Mouse (Mus musculus): Measurements from ENCODE around the gene Ptpn6.

Ptpn6 gene

DNA sequence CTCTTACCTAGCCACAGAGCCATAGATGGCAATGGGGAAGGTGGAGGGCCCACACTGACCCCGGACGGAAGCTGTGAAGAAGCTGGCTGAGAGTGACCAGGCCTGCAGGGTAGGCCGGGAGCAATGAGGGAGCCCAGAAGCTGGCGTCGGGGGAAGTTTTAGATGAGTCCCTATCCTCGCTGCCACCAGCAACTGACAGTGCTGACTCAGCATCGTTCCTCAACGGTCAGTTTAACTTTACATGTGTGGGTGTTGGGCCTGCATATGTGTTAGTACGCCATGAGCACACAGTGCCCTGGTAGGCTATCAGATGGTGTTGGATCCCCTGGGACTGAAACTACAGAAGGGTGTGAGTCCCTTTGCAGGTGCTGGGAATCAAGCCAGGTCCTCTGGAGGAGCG is 14.0 kb downstream of the Ptpn6 start:
- no peak for DNase-seq

DNA sequence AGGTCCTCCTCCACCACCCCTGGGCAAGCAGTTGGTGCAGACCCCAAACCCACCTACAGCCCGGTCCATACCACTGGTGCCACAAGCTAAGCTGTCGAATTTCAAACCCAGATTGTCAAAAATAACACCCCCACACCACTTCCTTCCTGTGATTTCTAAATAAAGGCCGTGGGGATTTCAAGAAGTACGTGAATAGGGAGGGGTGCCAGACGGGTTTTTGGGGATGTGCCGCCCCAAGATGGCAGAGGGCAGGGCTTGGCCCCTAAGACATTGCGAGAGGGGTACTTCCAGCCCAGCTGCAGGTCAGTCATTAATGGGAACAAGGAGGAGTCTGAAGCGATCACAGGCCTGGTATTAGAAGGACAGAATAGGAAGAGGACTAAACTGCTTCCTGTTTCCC is 15.0 kb downstream of the Ptpn6 start:
- DNase-seq, result no peak

DNA sequence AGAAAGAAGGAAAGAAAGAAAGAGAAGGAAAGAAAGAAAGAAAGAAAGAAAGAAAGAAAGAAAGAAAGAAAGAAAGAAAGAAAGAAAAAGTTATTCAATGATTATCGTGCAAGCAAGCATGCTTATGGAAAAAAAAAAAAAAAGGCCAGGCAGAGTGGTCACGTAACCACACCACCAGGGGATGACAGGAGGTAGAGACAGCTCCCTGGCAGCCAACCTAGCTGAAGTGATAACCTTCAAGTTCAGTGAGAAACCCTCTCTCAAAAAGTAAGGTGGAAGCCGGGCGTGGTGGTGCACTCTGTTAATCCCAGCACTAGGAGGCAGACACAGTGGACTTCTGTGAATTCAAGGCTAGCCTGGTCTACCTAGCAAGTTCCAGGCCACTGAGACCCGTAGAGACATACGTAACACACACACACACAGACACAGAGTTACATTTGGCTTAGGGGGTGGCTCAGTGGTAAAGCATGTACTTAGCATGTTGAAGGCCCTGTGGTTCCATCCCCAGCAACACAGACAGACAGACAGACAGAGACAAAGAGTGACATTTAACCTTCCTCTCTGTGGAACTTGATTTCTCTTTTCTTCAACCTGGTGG is 15.5 kb downstream of the Ptpn6 start:
- DNase-seq, result no peak

DNA sequence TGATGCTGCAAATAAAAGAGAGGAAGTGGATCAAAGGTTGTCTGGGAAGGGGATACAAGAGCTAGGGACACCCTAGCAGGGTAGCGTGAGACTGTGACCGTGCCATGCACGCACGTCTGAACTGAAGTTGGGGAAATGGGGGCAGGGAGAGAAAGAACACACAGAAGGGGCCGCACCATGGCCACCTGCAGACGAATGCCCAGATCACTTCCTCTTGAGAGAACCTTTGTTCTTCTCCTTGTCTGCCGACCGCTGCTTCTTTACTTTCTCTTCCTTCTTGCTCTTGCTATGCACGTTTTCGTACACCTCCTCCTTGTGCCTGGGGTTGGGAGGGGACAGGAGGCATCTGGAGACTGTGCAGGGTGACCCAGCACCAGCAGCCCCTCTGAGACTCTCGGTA is 17.6 kb downstream of the Ptpn6 start:
- DNase-seq, result no peak

DNA sequence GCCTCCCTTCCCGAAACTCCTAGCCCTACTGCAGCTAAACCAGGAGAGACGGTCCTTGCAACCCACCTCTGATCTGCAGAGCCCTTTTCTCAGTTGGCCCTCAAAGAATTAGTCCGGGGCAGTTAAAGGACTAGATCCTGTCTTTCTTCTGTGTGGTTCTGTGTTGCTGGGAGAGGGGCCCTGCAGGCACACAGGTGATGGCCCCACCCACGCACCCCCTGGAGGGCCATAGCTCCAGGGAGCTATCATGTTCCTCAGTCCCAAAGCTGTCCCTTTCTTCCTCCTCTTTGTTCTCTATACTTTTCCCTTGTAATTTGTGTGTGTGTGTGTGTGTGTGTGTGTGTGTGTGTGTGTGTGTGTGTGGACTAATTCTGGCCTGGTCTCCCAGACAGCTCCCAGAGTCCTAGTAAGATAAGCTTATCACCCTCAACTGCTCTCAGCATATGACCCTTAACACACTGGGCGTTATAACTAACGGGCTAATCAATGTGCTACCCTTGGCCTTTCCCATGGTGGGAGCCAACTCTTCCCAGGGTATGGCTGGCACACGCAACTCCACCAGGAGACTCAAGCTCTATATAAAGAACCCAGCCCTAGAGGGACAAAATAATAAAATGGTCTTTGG is 19.0 kb downstream of the Ptpn6 start:
- DNase-seq, result peak; percentile 62

DNA sequence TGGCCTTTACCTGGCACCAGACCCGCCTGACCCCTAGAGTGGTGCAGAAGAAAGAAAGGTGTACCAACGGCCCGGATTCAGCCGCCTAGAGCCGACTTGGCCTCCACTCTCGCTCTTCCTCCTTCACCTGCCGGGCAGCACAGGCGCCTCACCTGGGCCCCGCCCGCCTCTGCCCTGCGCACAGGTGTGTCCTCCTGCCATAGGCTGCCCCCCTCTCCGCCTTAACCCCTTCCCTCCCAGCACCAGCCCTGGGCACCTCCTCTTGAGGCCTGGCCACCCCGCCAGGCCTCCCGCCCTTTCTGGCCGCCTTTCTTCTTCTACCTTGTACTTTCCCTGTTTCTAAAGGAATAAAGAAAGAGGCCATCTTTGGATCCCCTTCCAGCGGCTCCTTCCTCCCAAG is 19.8 kb downstream of the Ptpn6 start:
- no peak for DNase-seq

DNA sequence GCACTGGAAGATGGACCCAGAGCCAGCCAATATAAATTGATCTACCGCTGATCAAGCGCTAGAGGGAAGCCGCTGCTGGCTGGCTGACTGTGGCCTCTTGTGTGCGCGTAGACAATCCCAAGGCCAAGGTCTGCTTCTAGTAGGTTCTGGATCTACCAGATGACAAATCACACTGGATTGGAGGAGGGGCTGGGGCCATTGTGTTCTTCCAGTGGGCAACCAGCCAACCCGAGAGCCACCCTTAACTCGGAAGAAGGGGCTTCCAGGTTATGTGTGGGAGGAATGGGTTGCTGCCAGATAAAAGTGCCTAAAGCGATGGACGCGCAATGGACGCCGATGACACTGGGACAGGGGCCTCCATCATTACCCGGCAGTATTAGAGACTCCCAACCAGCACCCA is 20.5 kb downstream of the Ptpn6 start:
- no peak for DNase-seq

DNA sequence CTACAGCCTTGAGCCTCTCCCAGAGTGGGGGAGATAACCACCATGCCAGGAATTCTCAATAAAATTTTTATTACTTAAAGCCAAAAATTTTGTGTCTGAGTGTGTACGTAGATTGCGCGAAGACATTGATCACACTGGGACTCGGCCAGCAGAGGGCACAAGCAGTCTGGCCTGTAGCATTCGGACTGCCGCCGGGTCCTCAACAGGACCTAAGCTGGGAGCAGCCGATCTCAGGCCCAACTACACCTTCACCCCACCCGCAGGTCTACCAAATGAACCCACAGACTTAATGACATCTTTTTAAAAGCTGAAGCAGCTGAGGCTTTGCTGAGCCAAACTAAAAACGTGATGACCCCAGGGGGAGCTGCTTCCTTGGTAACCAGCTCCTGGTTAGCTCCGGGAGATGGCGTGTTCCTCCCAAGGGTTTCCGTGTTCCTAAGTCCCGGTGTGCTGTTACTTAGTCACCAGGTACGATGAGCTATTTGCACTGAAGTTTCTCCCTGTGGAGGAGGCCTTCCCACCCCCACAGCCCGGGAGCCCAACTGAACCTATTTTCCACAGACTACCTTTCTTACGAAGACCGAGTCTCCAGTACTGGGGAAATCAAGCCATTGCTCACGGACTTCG is 21.5 kb downstream of the Ptpn6 start:
- peak; percentile 67 for DNase-seq

DNA sequence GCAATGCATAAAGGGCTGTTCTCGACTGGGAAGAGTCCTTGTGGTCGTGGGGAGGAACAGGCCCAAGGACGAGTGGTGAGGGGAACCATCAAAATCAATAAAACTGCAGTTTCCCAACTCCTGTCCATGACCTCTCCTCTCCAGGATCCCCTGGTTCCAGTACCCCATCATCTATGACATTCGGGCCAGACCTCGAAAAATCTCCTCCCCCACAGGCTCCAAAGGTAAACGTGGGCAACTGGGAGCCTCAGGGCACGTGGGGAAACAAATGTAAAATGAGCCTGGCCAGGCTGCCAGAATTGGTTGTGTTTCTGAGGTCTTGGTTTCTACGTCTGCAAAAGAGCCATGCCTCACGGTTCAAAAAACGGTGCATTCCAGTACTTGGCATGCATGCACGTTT is 25.6 kb downstream of the Ptpn6 start:
- no peak for DNase-seq

DNA sequence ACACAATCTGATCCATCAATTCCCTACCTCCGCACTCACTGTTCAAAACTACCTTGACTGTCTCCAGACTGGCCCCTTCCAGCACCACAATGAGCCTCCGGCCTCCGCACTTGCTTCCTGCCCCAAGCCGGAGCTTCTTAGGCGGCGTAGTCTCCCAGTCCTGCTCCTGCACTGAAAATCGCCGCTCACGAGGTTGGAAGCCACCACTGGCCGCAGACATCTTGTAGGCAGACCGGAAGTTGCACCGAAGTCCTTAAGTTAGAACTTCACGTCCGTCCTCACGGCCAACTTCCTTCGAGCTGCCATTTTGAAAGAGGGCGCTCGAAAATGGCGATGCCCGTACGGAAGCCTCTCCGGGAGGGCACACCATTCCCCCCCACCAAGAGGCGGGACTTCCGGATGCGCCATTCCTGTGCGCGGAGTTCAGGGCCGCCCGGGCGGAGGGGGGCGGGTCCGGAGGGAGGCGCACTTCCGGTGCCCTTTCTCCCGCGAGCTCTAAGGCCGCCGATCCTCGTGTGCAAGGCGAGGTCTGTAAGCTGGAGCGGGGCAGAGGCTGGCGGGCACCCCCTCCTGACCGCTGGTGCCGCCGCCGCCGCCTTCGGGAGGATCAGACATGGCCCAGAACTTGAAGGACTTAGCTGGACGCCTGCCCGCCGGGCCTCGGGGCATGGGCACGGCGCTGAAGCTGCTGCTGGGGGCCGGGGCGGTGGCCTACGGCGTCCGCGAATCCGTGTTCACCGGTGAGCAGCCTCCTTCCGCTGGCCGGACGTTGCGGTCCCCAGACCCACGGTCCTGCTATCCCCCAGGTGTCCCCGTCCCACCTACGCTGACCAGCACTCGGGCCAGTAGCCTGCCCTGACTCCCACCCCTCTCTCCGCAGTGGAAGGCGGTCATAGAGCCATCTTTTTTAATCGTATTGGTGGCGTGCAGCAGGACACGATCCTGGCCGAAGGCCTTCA is 26.4 kb downstream of the Ptpn6 start, which contains the start of the genes Emg1 and Phb2:
Gene Emg1, minus strand, starts transcription at position 355 of the 959 bp plus-strand sequence.
Gene Phb2, plus strand, starts transcription at position 513 of the 959 bp plus-strand sequence.
- DNase-seq, result peak; percentile 97

DNA sequence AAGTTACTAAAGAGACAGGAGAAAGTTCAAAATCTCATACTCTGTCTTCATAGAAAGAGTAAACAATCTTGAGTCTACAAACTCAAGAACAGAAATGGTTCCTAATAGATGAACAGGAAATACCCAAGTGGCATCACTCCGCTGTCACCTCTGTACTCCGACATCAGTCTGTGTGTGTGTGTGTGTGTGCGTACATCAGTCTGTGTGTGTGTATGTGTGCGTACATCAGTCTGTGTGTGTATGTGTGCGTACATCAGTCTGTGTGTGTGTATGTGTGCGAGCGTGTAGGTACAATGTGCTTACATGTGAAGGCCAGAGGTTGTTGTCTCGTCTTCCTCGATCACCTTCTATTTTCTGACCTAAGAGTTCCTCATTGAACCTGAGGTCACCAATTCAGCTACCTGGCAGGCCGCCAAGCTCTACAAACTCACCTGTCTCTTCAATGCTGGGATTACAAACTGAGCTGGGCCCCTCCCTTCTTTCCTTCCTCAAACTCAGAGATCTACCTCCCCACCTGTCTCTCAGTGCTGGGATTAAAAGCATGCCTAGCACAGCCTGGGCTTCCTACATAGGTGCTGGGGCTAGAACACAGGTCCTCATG is 30.1 kb downstream of the Ptpn6 start:
- no peak for DNase-seq

DNA sequence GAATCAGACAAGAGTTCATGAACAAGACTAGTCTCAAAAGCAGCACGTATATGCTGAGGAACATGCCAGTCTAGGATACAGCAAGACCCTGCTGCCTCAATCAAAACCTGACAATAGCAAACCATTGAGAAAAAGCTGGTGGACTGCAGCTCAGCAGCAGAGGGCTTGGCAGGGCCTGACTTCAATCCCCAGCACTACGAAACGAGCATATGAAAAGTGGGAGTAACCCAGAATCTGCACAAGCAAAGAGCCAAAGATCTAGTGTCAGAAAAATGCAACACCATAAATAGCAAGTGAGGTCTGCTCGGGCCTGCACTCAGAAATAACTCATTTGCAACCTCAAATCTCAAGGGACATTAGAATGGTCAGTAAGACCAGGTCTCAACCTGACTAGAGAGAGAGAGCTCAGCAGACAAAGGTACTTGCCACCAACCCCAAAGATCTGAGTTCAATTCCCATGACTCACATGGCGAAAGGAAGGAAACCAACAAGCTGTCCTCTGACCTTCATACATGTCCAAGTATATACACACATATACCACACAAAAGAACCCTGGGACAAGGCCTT is 32.4 kb downstream of the Ptpn6 start:
- no peak for DNase-seq

DNA sequence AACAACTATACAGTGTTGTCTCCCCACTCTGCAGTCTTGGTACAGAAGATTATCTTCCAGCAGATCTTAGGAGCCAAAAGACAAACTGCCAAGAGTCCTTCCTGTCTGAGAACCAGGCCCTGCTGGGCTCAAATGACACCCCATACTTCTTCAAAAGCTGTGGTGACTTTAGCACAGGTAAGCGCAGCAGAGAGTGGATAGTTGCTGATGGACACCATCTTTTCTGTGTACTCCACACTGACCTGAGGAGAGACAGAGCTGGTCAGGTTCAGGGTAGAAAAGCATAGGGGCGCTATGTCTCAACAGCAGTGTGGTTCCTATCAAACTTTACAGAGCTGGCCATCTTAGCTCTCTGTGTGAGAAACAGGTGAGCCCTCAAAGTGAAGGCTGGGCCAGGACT is 34.1 kb downstream of the Ptpn6 start:
- DNase-seq, result no peak

DNA sequence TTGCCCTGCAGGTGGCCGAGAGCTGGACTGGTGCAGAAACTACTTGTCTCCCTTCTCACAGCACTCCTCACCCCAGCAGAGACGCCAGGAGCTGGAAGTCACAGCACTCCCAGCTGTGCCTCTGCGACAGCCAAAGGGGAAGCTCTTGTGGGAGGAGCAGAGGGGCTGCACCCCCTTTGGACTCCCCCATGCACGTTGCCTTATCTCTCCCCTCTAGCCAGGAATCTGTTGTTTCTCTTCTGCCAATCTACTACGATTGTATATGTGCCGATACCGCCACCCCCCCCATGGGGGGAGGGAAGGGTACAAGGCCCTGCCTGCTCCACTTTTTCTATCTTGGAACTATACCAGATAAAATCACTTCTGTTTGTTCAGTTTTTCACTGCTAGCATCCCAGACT is 34.7 kb downstream of the Ptpn6 start:
- no peak for DNase-seq

DNA sequence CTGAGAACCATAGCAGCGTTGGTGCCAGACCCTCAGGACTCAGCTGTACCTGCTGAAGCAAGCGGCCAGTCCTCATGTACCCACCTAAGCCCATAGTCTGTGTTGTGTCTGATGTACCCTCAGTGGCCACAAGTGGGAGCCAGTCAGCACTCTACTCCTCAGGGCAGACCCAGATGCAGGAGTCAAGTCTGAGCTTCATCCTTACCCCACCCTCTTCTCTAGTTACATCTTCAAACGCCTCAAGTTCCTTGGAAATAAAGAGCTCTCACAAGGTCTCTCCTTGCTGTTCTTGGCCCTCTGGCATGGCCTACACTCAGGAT is 35.8 kb downstream of the Ptpn6 start:
- DNase-seq, result peak; percentile 70

DNA sequence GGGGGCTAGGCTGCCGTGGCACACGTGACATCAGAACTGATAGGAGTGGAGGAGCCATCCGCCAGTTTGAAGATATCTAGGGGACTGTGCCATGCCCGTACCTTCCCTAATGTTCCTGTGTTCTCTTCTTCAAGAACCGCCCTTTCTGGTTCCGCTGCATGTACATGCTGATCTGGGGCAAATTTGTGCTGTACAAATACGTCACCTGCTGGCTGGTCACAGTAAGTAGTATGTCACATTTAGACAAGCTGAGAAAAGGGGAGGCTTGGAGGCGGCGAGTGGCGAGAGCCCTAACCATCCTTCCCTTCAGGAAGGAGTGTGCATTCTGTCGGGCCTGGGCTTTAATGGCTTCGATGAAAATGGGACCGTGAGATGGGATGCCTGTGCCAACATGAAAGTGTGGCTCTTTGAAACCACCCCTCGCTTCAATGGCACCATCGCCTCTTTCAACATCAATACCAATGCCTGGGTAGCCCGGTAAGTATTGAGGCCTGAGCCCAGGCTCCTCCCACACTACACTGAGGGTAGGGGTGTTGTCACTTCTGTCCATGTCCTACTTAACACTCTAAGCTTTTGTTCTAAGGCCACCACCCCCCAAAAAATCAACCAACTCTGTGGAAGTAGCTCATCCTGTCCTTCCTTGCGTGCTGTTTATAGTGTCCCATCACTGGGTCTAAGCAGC is 36.3 kb downstream of the Ptpn6 start:
- DNase-seq, result no peak

DNA sequence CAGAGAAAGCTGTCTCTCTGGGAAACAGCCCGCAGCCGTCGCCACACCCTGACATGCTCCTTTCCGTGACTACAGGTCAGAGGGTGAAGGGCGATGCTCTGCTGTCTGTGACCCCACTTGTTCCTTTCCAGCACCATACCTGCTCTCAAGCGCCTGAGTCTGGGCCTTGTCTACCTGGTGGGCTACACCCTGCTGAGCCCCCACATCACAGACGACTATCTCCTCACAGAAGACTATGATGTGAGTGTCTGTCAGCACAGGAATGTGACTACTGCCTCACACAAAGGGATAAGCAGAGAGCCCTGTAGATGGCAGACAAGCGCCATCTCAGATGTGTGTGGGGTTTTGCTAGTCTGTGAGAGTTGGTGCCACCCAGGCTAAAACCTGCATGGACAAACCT is 37.2 kb downstream of the Ptpn6 start:
- no peak for DNase-seq

DNA sequence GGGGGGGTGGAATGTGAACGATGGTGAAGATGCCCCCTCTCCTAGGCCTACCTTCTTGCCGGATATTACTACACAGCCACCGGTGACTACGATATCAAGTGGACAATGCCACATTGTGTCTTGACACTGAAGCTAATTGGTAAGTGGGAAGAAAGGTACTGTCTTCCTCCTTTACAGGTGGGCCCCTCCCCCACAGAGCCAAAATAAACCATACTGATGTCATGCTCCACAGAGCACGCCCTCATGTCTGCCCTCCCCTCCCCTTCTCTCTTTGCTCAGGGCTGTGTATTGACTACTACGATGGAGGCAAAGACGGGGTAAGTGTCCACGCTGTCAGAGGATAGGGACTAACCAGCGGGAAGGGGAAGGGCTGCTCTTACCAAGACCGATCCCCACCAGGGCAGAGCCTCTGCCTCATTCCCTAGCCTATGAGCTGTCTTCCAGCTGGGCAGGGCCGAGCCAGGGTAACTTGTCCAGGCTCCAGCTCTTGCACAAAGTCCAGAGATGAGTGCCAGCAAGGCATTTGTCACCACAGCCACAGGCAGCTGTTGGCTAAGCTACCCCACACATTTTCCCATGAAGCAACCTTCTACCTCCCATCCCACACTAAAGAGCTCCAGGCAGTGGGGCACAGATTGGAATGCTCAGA is 38.4 kb downstream of the Ptpn6 start:
- no peak for DNase-seq

DNA sequence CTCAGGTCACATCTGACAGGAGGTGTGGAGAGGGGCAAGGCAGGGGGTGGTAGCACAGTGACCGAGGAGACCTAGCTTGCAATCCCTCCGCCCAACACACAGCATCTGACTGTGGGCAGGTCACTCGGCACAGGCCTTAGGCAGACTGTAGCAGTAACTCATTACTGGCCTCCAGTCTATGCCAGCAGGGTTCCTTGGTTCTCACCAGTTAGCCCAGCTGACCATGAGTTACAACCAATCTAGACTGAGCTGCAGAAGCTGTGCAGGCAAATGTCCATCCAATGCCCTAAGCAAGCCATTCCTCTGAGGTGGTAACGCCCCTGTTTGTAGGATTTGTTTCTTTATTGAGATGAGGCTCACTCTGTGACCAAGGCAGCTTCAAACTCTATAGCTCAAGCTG is 39.1 kb downstream of the Ptpn6 start:
- DNase-seq, result no peak

DNA sequence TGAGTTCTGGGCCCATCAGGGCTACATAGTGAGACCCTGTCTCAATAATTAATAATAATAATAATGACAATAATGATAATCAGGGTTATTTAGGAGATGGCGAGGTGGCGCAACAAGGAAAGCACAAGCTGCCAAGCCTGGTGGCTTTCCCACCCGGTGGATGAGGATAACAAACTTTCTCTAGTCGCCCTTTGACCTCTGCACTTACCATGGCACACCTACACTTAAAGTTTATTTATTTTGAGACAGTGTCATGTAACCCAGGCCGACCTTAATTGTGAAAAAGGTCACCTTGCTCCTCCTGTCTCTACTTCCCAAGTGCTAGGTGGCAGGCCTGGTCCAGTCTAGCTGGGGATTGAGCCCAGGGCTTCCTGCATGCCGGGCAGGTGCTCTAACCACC is 39.8 kb downstream of the Ptpn6 start:
- no peak for DNase-seq

DNA sequence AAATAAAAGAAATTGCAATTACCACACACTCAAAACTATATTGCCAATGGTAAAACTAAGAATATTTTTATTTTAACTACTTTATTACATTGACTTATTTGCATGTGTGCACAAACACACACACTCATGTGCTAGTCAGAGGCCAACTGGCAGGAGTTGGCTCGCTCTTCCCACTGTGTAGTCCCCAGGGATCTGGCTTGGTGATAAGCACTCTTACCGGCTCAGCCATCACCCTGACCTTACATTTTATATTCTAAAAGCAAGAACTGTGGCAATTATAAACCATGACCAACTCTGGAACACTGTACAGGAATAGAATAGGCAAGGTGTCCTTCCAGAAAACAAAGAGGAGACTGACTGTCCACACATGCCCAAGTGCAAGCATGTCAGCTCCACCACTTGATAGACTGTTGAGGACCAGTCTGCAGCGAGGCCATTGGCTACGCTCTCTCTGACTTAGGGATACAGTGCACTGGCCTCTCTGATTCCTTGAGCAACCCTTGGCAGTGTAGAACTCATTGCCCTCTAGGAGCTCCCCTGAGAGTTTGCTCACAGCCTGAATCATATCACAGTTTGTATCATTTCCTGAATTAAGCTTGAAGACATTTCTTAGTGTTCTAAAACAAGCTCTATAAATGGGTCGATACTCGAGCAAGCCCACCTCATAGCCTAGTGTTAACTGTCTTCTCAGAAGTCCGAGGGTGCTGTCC is 41.9 kb downstream of the Ptpn6 start:
- DNase-seq, result no peak

All from liver (tissue).